Mouse (Mus musculus): Measurements from ENCODE around the gene Zfp804b.
"Not testable (repeated sequence)": the region's sequence is repeated elsewhere in the genome, so short reads cannot be mapped to it uniquely, and the experiment has no call there.

- not testable (repeated sequence) for TF ChIP-seq CTCF, POLR2A (IDR thresholded peaks at IDR 0.05; ENCODE audit: extremely low read depth, insufficient read depth, low read length)
Observed at GRCm38 (mm10) chr5:7364616-7365015, 20.1 kb upstream of the Zfp804b start.
